Mouse (Mus musculus): ENCODE data around the gene Rbm12. TPM values are rescaled to one million over a fixed set of nuclear protein-coding genes. Genes with fewer than 3 reads are reported as not detected.
"Not testable (repeated sequence)": the region's sequence is repeated elsewhere in the genome, so short reads cannot be mapped to it uniquely, and the experiment has no call there.

Gene Rbm12
- polyA plus RNA-seq, 1 experiment from 2014 or later, result 41.2 TPM

- H3K36me3 ChIP-seq (ENCODE audit: insufficient read depth), result peaks cover 37% of the 10 kb centered on the region
These were observed 31.6 kb upstream of the Rbm12 start for GRCm38 (mm10) chr2:156143367-156143766.

DNA sequence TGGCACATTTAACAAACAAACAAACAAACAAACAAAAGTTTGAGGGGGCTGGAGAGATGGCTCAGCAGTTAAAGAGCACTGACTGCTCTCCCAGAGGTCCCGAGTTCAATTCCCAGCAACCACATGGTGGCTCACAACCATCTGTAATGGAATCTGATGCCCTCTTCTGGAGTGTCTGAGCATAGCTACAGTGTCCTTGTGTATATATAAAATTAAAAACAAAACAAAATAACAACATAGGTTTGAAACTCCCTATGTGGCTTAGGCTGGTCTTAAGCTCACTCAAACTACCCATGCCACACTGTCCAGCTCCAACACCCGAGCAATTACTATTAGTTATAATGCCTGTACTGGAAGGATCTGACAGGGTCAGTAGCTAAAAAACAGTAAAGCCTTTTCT, 31.0 kb upstream of the Rbm12 start:
- peak overlapping the region; percentile 80 for H3K4me2 ChIP-seq
- H3K27ac ChIP-seq (ENCODE audit: low read depth), result no peak overlapping the region
- H3K9me3 ChIP-seq (ENCODE audit: low read depth, low read length), result no peaks in the 10 kb centered on the region
- H3K36me3 ChIP-seq (ENCODE audit: insufficient read depth), result peaks cover 32% of the 10 kb centered on the region
- DNase-seq (no peak), ATAC-seq (ENCODE audit: insufficient read depth) (no peak)
- H3K4me1 ChIP-seq (ENCODE audit: insufficient read depth), result no peaks in the 10 kb centered on the region
- no peak for TF ChIP-seq CTCF (IDR thresholded peaks at IDR 0.05; ENCODE audit: low read depth)
- WGBS, result 82% methylated on average over 2 of the region's 2 CpGs
- H3K27me3 ChIP-seq (ENCODE audit: insufficient read depth, low read length), result no peaks in the 10 kb centered on the region
- H3K4me3 ChIP-seq (ENCODE audit: low read depth, low read length), result peak overlapping the region; percentile 83
- peak overlapping the region; percentile 89 for H3K9ac ChIP-seq

More at GRCm38 (mm10) chr2:156143367-156143766, 31.6 kb upstream of the Rbm12 start:
- H3K27ac ChIP-seq (ENCODE audit: low read depth), result peak overlapping the region; percentile 94
- H3K4me2 ChIP-seq, result peak overlapping the region; percentile 80
- DNase-seq, result no peak
- H3K9me3 ChIP-seq (ENCODE audit: low read depth, low read length), result no peaks in the 10 kb centered on the region
- no peak for TF ChIP-seq CTCF (IDR thresholded peaks at IDR 0.05; ENCODE audit: low read depth)
- H3K4me3 ChIP-seq (ENCODE audit: low read depth, low read length), result peak overlapping the region; percentile 83
- peak overlapping the region; percentile 89 for H3K9ac ChIP-seq
- WGBS, result under 1% methylated on average over 16 of the region's 16 CpGs
- no peaks in the 10 kb centered on the region for H3K4me1 ChIP-seq (ENCODE audit: insufficient read depth)
- ATAC-seq (ENCODE audit: insufficient read depth), result peak; percentile 10; the same call in 1 of the 2 replicates
- no peaks in the 10 kb centered on the region for H3K27me3 ChIP-seq (ENCODE audit: insufficient read depth, low read length)

- H3K27ac ChIP-seq (ENCODE audit: low read depth), result no peak overlapping the region
- WGBS, result 75% methylated on average over 6 of the region's 6 CpGs
- H3K4me3 ChIP-seq (ENCODE audit: low read depth, low read length), result no peak overlapping the region
- peaks cover 26% of the 10 kb centered on the region; the same call in 1 of the 2 replicates for H3K36me3 ChIP-seq (ENCODE audit: insufficient read depth)
- no peaks in the 10 kb centered on the region for H3K4me1 ChIP-seq (ENCODE audit: insufficient read depth)
- H3K9me3 ChIP-seq (ENCODE audit: low read depth, low read length), result no peaks in the 10 kb centered on the region
- ATAC-seq (ENCODE audit: insufficient read depth) (no peak), DNase-seq (no peak)
- TF ChIP-seq CTCF (IDR thresholded peaks at IDR 0.05; ENCODE audit: low read depth), result peak; percentile 19; the same call in 1 of the 2 replicates
- H3K9ac ChIP-seq, result no peak overlapping the region
- H3K27me3 ChIP-seq (ENCODE audit: insufficient read depth, low read length), result no peaks in the 10 kb centered on the region
- H3K4me2 ChIP-seq, result no peak overlapping the region
These were observed 23.9 kb upstream of the Rbm12 start for GRCm38 (mm10) chr2:156135695-156136094.

DNA sequence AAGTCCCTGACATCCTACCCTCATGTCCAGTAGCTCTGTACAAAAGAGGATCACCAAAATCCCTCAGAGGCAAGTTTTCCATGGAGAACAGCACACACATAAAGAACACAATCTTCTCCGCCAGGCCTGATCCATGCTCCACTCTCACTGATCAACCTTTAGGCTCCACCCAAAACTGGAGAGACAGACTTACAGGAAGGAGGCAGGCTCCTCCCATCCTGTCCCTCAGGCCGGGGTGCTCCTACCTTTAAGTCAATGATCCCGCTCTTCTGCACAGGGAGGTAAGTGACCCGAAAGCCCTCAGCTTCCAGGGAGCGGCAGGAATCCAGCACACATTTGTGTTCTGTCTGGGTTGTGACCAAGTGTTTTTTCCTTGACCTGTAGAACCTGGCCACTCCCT, 22.4 kb upstream of the Rbm12 start:
- Histone ChIP-seq H3K9me3 (ENCODE audit: low read depth, low read length) (no peaks in the 10 kb centered on the region), H3K27ac (ENCODE audit: low read depth) (no peak overlapping the region), H3K36me3 (ENCODE audit: insufficient read depth) (peaks cover 20% of the 10 kb centered on the region; the same call in 1 of the 2 replicates), H3K27me3 (ENCODE audit: insufficient read depth, low read length) (no peaks in the 10 kb centered on the region), H3K4me1 (ENCODE audit: insufficient read depth) (no peaks in the 10 kb centered on the region), H3K4me2 (no peak overlapping the region), H3K4me3 (ENCODE audit: low read depth, low read length) (no peak overlapping the region), H3K9ac (no peak overlapping the region)
- WGBS, result 87% methylated on average over 5 of the region's 5 CpGs
- no peak for TF ChIP-seq CTCF (IDR thresholded peaks at IDR 0.05; ENCODE audit: low read depth)
- DNase-seq (no peak), ATAC-seq (ENCODE audit: insufficient read depth) (no peak)

- no peak for TF ChIP-seq CTCF (IDR thresholded peaks at IDR 0.05; ENCODE audit: low read depth)
These were observed 15.2 kb upstream of the Rbm12 start, which contains the start of gene Gm28036 for GRCm38 (mm10) chr2:156126992-156127391. Gm28036 (minus strand) TSS chr2:156127092.

DNA sequence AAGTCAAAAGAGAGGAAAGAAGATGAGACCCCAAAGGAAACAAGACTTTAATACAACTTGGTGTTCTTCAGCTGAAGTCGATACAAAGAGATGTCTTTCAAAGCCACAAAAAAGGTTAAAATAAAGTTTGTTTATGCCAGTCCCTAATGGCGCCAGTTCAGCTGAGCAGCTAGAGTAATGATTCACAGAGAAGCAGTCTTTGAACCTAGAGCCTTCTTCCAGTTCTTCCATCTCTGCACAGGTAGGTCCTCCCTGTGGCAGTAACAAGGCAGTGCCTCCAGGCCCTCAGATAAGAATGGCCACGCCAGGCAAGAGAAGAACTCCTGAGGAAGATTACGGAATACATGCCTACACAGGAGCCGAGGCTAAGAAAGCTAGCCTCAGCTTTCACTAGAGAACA, 12.0 kb upstream of the Rbm12 start:
- no peak for TF ChIP-seq CTCF (IDR thresholded peaks at IDR 0.05; ENCODE audit: low read depth)
- Histone ChIP-seq H3K36me3 (ENCODE audit: insufficient read depth) (peaks cover 31% of the 10 kb centered on the region; the same call in 1 of the 2 replicates), H3K9me3 (ENCODE audit: low read depth, low read length) (no peaks in the 10 kb centered on the region), H3K27me3 (ENCODE audit: insufficient read depth, low read length) (no peaks in the 10 kb centered on the region), H3K4me1 (ENCODE audit: insufficient read depth) (no peaks in the 10 kb centered on the region), H3K27ac (ENCODE audit: low read depth) (no peak overlapping the region), H3K9ac (no peak overlapping the region), H3K4me2 (no peak overlapping the region), H3K4me3 (ENCODE audit: low read depth, low read length) (no peak overlapping the region)
- 87% methylated on average over 5 of the region's 5 CpGs for WGBS
- no peak for DNase-seq
- ATAC-seq (ENCODE audit: insufficient read depth), result no peak

More at GRCm38 (mm10) chr2:156126992-156127391, 15.2 kb upstream of the Rbm12 start, which contains the start of gene Gm28036:
- DNase-seq (no peak), ATAC-seq (ENCODE audit: insufficient read depth) (no peak)
- no peak within 1 kb of the TSS for H3K4me2 ChIP-seq
- peaks cover 40% of the 10 kb centered on the region; the same call in 1 of the 2 replicates for H3K36me3 ChIP-seq (ENCODE audit: insufficient read depth)
- WGBS, result 93% methylated on average over 5 of the region's 5 CpGs
- no peaks in the 10 kb centered on the region for H3K4me1 ChIP-seq (ENCODE audit: insufficient read depth)
- H3K9me3 ChIP-seq (ENCODE audit: low read depth, low read length), result no peaks in the 10 kb centered on the region
- no peak within 1 kb of the TSS for H3K9ac ChIP-seq
- no peaks in the 10 kb centered on the region for H3K27me3 ChIP-seq (ENCODE audit: insufficient read depth, low read length)
- no peak within 1 kb of the TSS for H3K27ac ChIP-seq (ENCODE audit: low read depth)
- no peak within 1 kb of the TSS for H3K4me3 ChIP-seq (ENCODE audit: low read depth, low read length)

GRCm38 (mm10) chr2:156119566-156119965, 7.8 kb upstream of the Rbm12 start:
- no peak for TF ChIP-seq CTCF (IDR thresholded peaks at IDR 0.05; ENCODE audit: low read depth)
- H3K4me3 ChIP-seq (ENCODE audit: low read depth, low read length), result no peak overlapping the region
- no peak for DNase-seq
- no peaks in the 10 kb centered on the region for H3K4me1 ChIP-seq (ENCODE audit: insufficient read depth)
- ATAC-seq (ENCODE audit: insufficient read depth), result no peak
- peaks cover 8% of the 10 kb centered on the region; the same call in 1 of the 2 replicates for H3K36me3 ChIP-seq (ENCODE audit: insufficient read depth)
- H3K27me3 ChIP-seq (ENCODE audit: insufficient read depth, low read length), result no peaks in the 10 kb centered on the region
- H3K9me3 ChIP-seq (ENCODE audit: low read depth, low read length), result no peaks in the 10 kb centered on the region
- H3K4me2 ChIP-seq, result no peak overlapping the region
- no peak overlapping the region for H3K27ac ChIP-seq (ENCODE audit: low read depth)
- no peak overlapping the region for H3K9ac ChIP-seq

- not testable (repeated sequence) for H3K36me3 ChIP-seq (ENCODE audit: insufficient read depth); H3K9me3 ChIP-seq (ENCODE audit: low read depth, low read length); H3K4me1 ChIP-seq (ENCODE audit: insufficient read depth); DNase-seq; H3K27me3 ChIP-seq (ENCODE audit: insufficient read depth, low read length)
- peak overlapping the region; percentile 98; the same call in 1 of the 2 replicates for H3K9ac ChIP-seq
- peak; percentile 12; the same call in 1 of the 2 replicates for ATAC-seq (ENCODE audit: insufficient read depth)
- 20% methylated on average over 5 of the region's 5 CpGs for WGBS
- peak overlapping the region; percentile 94 for H3K27ac ChIP-seq (ENCODE audit: low read depth)
- H3K4me2 ChIP-seq, result peak overlapping the region; percentile 81
- H3K4me3 ChIP-seq (ENCODE audit: low read depth, low read length), result peak overlapping the region; percentile 95
These were observed 274 bp upstream of the Rbm12 start for GRCm38 (mm10) chr2:156112080-156112423.
